Mouse (Mus musculus) cerebellum, adult 9-10 months (tissue): Measurements from ENCODE around the gene Gm5294.

ENCODE experiments used
- DNase-seq: peaks from one replicate; pipeline ENCODE4 v3.0.0; 2022

Gene Gm5294

DNA sequence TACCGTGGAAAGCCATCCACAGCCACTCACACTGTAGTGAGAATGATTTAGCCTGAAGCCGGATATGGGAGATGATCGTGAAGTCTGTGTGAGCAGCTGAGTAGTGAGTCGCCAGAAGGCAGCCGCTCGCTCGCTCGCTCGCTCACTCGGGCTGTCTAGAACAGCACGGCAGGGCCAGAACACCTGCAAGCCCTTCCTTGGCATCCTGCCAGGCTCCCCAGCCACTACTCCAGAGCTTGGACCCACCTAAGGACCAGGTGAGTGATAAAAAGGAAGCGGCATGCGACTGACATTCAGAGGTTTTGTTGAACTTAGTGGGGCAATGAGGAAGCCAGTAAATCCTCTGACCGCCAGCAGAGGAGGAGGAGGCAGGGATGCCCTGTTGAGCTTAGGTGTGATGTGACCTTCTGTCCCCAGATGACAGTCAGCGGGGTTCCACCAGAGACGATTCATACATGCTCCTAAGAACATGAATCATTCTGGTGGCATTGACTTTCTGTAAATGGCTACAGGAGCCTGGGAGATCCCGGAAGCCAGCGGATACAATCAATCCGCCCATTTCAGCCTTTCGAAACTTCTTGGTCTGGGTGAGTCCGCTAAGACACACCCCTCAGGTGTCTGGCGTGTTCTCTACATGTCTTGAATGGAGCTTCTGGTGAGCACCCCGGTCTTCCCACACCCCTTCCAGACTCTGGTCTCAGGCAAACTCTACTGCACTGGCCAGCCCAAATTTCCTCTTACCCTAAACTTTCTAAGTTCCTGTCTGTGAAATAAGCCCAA lies 30.0 kb downstream of the Gm5294 start:
- DNase-seq: no peak

DNA sequence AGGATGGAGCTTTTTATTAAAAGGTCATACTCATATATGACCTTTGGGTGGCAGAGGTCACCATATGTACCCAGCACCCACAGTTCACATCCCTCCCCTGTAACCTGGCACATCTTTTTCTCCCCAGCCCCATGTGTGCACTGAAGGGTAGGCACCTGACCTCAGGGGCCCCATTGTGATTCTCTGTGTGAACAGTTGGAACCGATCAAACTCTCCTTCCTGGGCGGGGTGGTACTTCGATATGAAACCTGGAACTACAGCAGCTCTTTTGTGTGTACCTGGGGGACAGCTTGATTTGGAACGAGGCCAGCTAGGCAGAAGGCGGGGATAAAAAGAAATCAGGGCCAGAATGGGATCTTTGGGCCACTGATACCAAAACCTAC lies 30.6 kb downstream of the Gm5294 start:
- DNase-seq: no peak

DNA sequence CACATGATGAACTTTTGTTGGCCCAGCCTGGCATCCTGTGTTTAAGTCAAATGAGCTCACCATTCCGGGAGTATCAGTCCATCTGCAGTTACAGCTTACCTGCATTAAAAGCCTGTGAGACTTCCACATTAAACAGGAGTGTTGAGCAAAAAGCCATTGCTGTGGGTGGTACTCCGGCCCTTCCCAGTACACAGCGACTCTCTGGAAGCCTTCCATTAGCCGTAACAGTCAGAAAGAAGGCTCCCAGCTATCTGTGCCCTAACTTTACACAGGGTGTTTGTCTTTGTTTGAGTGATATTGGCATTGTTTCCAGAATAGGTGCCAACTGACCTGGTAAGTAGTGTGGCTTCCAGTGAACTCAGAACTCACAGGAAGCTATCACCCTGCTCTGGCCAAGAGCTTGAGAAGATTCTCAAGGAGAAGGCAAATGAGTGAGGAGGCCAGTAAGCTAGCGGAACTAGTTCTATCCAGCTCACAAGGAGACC lies 31.5 kb downstream of the Gm5294 start:
- DNase-seq: no peak

DNA sequence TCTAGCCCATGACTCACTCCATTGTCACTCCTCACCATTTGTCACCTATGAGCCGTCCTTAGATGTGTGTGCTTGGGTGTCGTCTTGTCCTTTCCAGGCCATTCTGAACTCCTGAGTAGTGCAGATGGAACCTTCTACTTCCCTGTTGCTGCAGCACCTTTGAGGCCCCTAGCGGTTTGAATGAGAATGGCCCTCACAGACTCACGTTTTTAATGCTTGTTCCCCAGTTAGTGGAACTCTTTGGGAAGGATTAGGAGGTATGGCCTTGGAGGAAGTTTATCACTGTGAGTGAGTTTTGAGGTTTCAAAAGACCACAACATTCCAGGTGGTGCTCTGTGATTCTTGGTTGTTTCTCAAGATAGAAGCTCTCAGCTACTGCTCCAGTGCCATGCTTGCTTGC lies 32.3 kb downstream of the Gm5294 start:
- DNase-seq: no peak

DNA sequence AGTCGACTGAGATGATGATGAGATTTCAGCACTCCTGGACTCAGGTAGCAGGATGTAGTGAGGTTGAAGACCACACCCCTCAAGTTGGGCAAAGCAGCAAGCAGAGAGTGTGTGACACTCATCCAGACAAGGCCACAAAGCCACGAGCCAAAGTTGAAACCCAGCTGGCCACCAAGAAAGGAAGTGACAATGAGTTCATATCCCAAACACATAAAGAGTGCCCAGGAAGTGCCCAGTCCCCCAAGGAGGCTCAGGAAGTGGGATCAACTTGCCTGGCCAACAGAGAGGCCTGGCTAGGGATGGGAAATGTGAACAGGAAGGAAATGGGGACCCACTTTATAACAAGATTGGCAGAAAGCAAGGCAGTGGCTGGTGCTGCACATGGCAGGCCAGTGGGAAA lies 33.5 kb downstream of the Gm5294 start:
- DNase-seq: no peak

DNA sequence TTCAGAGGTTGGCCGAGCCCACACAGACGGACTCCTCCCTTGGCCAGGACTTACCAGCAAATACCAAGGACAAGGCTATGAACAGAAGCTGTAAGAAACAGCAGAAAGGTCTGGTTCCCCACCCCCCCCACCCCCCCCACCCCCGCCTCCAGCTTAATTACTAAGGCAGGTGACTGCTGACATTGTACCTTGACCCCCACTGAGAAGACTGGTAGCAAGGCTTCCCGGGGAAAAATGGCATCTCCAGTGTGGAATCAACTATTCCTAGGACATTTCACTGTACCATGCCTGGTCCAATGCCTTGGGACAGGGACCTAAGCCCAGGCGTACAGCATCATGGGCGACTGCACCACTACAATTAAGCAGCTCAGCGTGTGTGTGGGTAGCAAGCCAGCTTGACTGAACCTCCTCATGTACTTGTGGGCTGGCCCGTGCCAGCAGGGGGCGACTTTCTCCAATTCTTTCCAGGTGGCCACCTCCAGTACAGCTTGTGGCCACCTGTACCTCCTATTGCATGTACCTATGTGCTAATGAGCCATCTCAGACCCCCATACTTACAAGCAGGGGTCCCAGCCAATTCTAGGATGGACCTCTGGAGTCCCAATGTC lies 37.2 kb downstream of the Gm5294 start:
- DNase-seq: peak; percentile 79

DNA sequence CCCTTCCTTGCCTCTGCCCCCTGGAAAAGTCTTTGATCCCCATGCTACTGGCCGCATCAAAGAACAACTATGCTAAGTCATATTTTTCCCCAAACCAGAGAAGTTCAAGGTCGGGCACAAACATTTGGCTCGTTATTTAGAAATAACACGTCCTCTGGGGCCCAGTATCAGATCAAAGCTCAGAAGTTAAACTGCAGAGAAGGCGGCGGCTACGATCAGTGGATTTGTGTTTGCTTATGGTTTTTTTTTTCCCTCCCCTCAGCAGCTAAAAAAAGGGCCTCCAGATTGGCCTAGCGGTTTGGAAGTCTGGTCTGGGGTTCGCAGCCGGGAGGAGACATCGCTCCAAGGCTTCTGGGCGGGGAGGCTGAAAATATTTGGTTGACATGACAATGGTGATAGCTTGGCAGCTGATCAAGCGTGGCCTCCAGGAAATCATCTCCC lies 38.0 kb downstream of the Gm5294 start:
- no peak for DNase-seq

DNA sequence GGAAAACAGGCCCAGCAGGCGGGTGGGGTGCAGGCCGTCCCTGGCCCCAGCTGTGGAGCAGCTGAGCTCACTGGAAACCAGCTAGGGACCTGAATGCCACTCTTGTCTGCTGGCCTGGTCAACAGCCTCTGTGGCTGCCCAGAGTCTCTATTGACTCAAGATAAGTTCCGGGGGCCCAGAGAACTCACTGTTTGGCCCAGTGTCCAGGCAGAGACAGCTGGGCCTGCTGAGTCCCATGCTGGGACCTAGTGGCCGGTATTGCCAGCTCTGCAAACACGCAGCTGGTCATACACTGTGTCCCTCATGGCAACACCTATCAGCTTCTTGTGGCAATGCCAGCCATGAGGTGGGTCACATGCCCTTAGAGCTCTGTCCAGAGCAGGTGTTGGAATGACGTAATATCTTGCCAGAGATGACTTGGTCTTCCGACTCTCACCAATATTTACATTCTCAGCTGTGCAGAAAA lies 43.8 kb downstream of the Gm5294 start:
- peak; percentile 44 for DNase-seq

DNA sequence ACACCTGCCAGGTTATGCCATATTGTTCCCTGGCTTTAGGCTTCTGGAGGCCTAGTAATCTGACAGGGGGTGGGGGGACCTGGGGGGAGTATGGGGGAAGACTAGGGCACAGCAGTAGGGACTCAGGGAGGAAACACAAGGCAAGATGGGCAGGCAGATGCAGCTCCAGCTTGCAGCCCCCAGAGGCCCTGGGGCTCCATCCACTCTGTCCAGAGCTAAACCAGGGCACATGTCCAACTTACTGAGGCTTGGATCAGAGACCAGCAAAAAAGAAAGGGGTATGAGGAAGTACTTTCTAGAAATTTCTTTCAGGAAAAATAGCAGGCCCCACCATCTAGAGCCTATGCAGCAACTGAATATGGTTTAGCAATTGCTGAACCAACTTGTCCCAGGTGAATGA lies 44.3 kb downstream of the Gm5294 start:
- DNase-seq: no peak

DNA sequence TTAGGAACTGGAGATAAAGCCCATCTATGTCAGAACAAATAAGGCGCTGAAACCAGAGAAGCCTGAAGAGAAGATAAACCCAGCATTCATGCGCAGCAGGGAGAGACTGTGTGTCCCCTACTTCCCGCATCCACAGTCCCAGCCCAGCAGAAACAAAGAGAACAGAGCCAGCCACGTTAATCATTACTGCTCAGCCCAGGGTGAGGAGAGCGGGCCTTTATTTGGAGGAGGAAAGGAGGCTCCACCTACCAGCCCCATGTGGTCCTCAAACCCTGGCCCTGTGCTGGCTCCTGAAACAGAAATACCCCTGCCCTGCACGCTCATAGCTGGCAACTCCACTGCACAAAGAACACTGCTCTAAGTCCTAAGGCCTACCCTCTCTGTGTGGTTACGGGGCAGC lies 45.0 kb downstream of the Gm5294 start:
- DNase-seq: no peak

DNA sequence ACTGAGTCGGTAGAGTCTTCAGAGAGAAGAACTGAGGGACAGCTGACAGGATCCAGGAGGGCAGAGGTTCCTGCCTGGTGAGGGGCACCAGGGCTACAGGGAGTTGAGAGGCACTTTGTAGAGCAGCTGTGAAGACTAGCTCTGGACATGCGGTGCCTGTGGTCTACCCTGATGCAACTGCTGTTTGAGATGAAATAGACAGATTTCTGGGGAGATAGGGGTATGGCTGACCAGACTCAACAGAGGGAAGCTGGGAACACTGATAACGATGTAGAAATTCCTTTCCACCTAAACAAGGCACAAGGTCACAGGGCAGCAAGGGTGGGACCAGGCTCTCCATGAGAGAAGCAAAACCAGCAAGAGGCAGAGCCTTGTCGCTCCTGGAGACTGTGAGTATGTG lies 45.8 kb downstream of the Gm5294 start:
- no peak for DNase-seq
